Mouse (Mus musculus): ENCODE measurements around the gene Sepsecs. TPM values are rescaled to one million over a fixed set of nuclear protein-coding genes. Genes with fewer than 3 reads are reported as not detected.

The Sepsecs gene
- polyA plus RNA-seq, 1 experiment from 2014 or later, result 7.6 TPM

- Histone ChIP-seq H3K4me2 (no peak overlapping the region), H3K27me3 (peaks cover 16% of the 10 kb centered on the region), H3K9ac (no peak overlapping the region), H3K27ac (no peak overlapping the region), H3K4me3 (replicated peaks) (no peak overlapping the region), H3K4me1 (replicated peaks) (peaks cover 9% of the 10 kb centered on the region), H3K36me3 (no peaks in the 10 kb centered on the region), H3K9me3 (replicated peaks) (no peaks in the 10 kb centered on the region)
- no peak for DNase-seq
- no peak for ATAC-seq (ENCODE audit: low read depth)
- WGBS (ENCODE audit: insufficient replicate concordance), result 60% methylated on average over 2 of the region's 2 CpGs
Observed at GRCm38 (mm10) chr5:52623099-52623498, 46.4 kb downstream of the Sepsecs start.

- H3K27me3 ChIP-seq, result peaks cover 25% of the 10 kb centered on the region
- 3% methylated on average over 41 of the region's 41 CpGs for WGBS (ENCODE audit: insufficient replicate concordance)
- no peaks in the 10 kb centered on the region for H3K36me3 ChIP-seq
- DNase-seq (no peak), ATAC-seq (ENCODE audit: low read depth) (no peak)
- H3K9me3 ChIP-seq (replicated peaks), result no peaks in the 10 kb centered on the region
- no peak overlapping the region for H3K9ac ChIP-seq
- no peak overlapping the region for H3K27ac ChIP-seq
- H3K4me3 ChIP-seq (replicated peaks), result peak overlapping the region; percentile 32
- H3K4me2 ChIP-seq, result peak overlapping the region; percentile 57
- peaks cover 17% of the 10 kb centered on the region for H3K4me1 ChIP-seq (replicated peaks)
Observed at GRCm38 (mm10) chr5:52618348-52619270, 50.9 kb downstream of the Sepsecs start.

GRCm38 (mm10) chr5:52617711-52618347 lies 51.7 kb downstream of the Sepsecs start:
- H3K27me3 ChIP-seq, result peaks cover 25% of the 10 kb centered on the region
- DNase-seq, result no peak
- H3K36me3 ChIP-seq, result no peaks in the 10 kb centered on the region
- H3K4me3 ChIP-seq (replicated peaks), result no peak overlapping the region
- ATAC-seq (ENCODE audit: low read depth), result no peak
- peak overlapping the region; percentile 57 for H3K4me2 ChIP-seq
- no peak overlapping the region for H3K9ac ChIP-seq
- H3K4me1 ChIP-seq (replicated peaks), result peaks cover 17% of the 10 kb centered on the region
- H3K9me3 ChIP-seq (replicated peaks), result no peaks in the 10 kb centered on the region
- H3K27ac ChIP-seq, result no peak overlapping the region; the same call in 1 of the 2 replicates
- 51% methylated on average over 9 of the region's 9 CpGs for WGBS (ENCODE audit: insufficient replicate concordance)

GRCm38 (mm10) chr5:52616549-52616948 lies 53.0 kb downstream of the Sepsecs start:
- Histone ChIP-seq H3K4me2 (no peak overlapping the region), H3K27me3 (peaks cover 25% of the 10 kb centered on the region), H3K4me3 (replicated peaks) (no peak overlapping the region), H3K9ac (no peak overlapping the region), H3K4me1 (replicated peaks) (peaks cover 17% of the 10 kb centered on the region), H3K36me3 (no peaks in the 10 kb centered on the region), H3K9me3 (replicated peaks) (no peaks in the 10 kb centered on the region), H3K27ac (no peak overlapping the region)
- ATAC-seq (ENCODE audit: low read depth), result no peak
- WGBS (ENCODE audit: insufficient replicate concordance), result 10% methylated on average over 2 of the region's 2 CpGs
- no peak for DNase-seq

GRCm38 (mm10) chr5:52615421-52615820 lies 54.1 kb downstream of the Sepsecs start:
- Histone ChIP-seq H3K27me3 (peaks cover 25% of the 10 kb centered on the region), H3K9ac (no peak overlapping the region), H3K4me1 (replicated peaks) (peaks cover 17% of the 10 kb centered on the region), H3K4me3 (replicated peaks) (no peak overlapping the region), H3K9me3 (replicated peaks) (no peaks in the 10 kb centered on the region), H3K27ac (no peak overlapping the region), H3K36me3 (no peaks in the 10 kb centered on the region), H3K4me2 (no peak overlapping the region)
- DNase-seq, result no peak
- WGBS (ENCODE audit: insufficient replicate concordance), result 57% methylated on average over 9 of the region's 9 CpGs
- ATAC-seq (ENCODE audit: low read depth), result no peak

- H3K4me2 ChIP-seq, result no peak overlapping the region
- WGBS (ENCODE audit: insufficient replicate concordance), result 45% methylated on average over 4 of the region's 4 CpGs
- ATAC-seq (ENCODE audit: low read depth) (peak; percentile 83), DNase-seq (peak; percentile 23)
- peaks cover 23% of the 10 kb centered on the region for H3K27me3 ChIP-seq
- H3K4me1 ChIP-seq (replicated peaks), result peaks cover 17% of the 10 kb centered on the region
- H3K9ac ChIP-seq, result no peak overlapping the region
- H3K9me3 ChIP-seq (replicated peaks), result no peaks in the 10 kb centered on the region
- H3K4me3 ChIP-seq (replicated peaks), result no peak overlapping the region
- H3K36me3 ChIP-seq, result no peaks in the 10 kb centered on the region
- H3K27ac ChIP-seq, result no peak overlapping the region
Observed at GRCm38 (mm10) chr5:52614686-52615085, 54.8 kb downstream of the Sepsecs start.

- Histone ChIP-seq H3K4me3 (replicated peaks) (no peak overlapping the region), H3K9me3 (replicated peaks) (no peaks in the 10 kb centered on the region), H3K36me3 (no peaks in the 10 kb centered on the region), H3K4me1 (replicated peaks) (peaks cover 8% of the 10 kb centered on the region; the same call in 1 of the 2 replicates), H3K9ac (no peak overlapping the region), H3K27ac (no peak overlapping the region), H3K27me3 (peaks cover 6% of the 10 kb centered on the region), H3K4me2 (no peak overlapping the region)
- ATAC-seq (ENCODE audit: low read depth) (no peak), DNase-seq (no peak)
- 69% methylated on average over 8 of the region's 8 CpGs for WGBS (ENCODE audit: insufficient replicate concordance)
Observed at GRCm38 (mm10) chr5:52612776-52613175, 56.7 kb downstream of the Sepsecs start.

GRCm38 (mm10) chr5:52611315-52611895 lies 58.1 kb downstream of the Sepsecs start:
- 0 out of 2 replicates have a peak, but pooled peaks cover 3% of the 10 kb centered on the region for H3K9me3 ChIP-seq (replicated peaks)
- no peak for DNase-seq
- H3K4me3 ChIP-seq (replicated peaks), result no peak overlapping the region
- no peak overlapping the region for H3K4me2 ChIP-seq
- H3K36me3 ChIP-seq, result no peaks in the 10 kb centered on the region
- H3K27me3 ChIP-seq, result no peaks in the 10 kb centered on the region
- H3K27ac ChIP-seq, result no peak overlapping the region
- peaks cover 8% of the 10 kb centered on the region; the same call in 1 of the 2 replicates for H3K4me1 ChIP-seq (replicated peaks)
- no peak for ATAC-seq (ENCODE audit: low read depth)
- H3K9ac ChIP-seq, result no peak overlapping the region
- 75% methylated on average over 10 of the region's 10 CpGs for WGBS (ENCODE audit: insufficient replicate concordance)

GRCm38 (mm10) chr5:52610306-52610705 lies 59.2 kb downstream of the Sepsecs start:
- Histone ChIP-seq H3K9ac (no peak overlapping the region), H3K36me3 (no peaks in the 10 kb centered on the region), H3K4me1 (replicated peaks) (peaks cover 8% of the 10 kb centered on the region; the same call in 1 of the 2 replicates), H3K27ac (no peak overlapping the region), H3K4me3 (replicated peaks) (no peak overlapping the region), H3K9me3 (replicated peaks) (0 out of 2 replicates have a peak, but pooled peaks cover 3% of the 10 kb centered on the region), H3K4me2 (no peak overlapping the region), H3K27me3 (no peaks in the 10 kb centered on the region)
- WGBS (ENCODE audit: insufficient replicate concordance), result 55% methylated on average over 4 of the region's 4 CpGs
- no peak for DNase-seq
- ATAC-seq (ENCODE audit: low read depth), result no peak

GRCm38 (mm10) chr5:52609672-52610071 lies 59.8 kb downstream of the Sepsecs start:
- 67% methylated on average over 10 of the region's 10 CpGs for WGBS (ENCODE audit: insufficient replicate concordance)
- Histone ChIP-seq H3K27me3 (no peaks in the 10 kb centered on the region), H3K4me1 (replicated peaks) (0 out of 2 replicates have a peak, but pooled peaks cover 2% of the 10 kb centered on the region), H3K4me2 (no peak overlapping the region), H3K36me3 (no peaks in the 10 kb centered on the region), H3K27ac (no peak overlapping the region), H3K9ac (no peak overlapping the region), H3K9me3 (replicated peaks) (0 out of 2 replicates have a peak, but pooled peaks cover 3% of the 10 kb centered on the region), H3K4me3 (replicated peaks) (no peak overlapping the region)
- ATAC-seq (ENCODE audit: low read depth) (no peak), DNase-seq (no peak)

- H3K4me2 ChIP-seq, result no peak overlapping the region
- WGBS (ENCODE audit: insufficient replicate concordance), result 54% methylated on average over 6 of the region's 6 CpGs
- no peaks in the 10 kb centered on the region for H3K27me3 ChIP-seq
- no peak overlapping the region for H3K27ac ChIP-seq
- ATAC-seq (ENCODE audit: low read depth) (no peak), DNase-seq (no peak)
- H3K36me3 ChIP-seq, result no peaks in the 10 kb centered on the region
- H3K4me1 ChIP-seq (replicated peaks), result no peaks in the 10 kb centered on the region
- 0 out of 2 replicates have a peak, but pooled peaks cover 3% of the 10 kb centered on the region for H3K9me3 ChIP-seq (replicated peaks)
- H3K4me3 ChIP-seq (replicated peaks), result no peak overlapping the region
- no peak overlapping the region for H3K9ac ChIP-seq
Observed at GRCm38 (mm10) chr5:52604582-52605041, 64.9 kb downstream of the Sepsecs start.

Measured in liver, embryonic 13.5 days (tissue).